Mouse (Mus musculus) T-helper 2 cell (primary cell): ENCODE measurements around the gene Cyp2d10.
"Not testable (repeated sequence)": the region's sequence is repeated elsewhere in the genome, so short reads cannot be mapped to it uniquely, and the experiment has no call there.

Experiments
- in situ Hi-C: fragments of 300-600 bp; cut with MboI, MseI; formaldehyde crosslinking; loops from one replicate; pipeline ENCODE4 v1.15.1; 2025; ENCODE audit warnings: high pct_unique_total_duplicates

Cyp2d10 gene

GRCm38 (mm10) chr15:82402106-82402505 lies 4.9 kb downstream of the Cyp2d10 start:
- in situ Hi-C loops, result loop anchor here (10.0 kb wide), 1 partner anchor 933 kb away; no protein-coding TSS in a partner anchor

- in situ Hi-C loops, result loop anchor here (10.0 kb wide), 1 partner anchor 933 kb away; no protein-coding TSS in a partner anchor
Observed at GRCm38 (mm10) chr15:82401516-82401915, 5.5 kb downstream of the Cyp2d10 start.

GRCm38 (mm10) chr15:82395955-82396354 lies 11.0 kb downstream of the Cyp2d10 start:
- in situ Hi-C loops, result not testable (repeated sequence)

- in situ Hi-C loops, result loop anchor here (5.0 kb wide), 2 partner anchors 58 to 127 kb away; no protein-coding TSS in a partner anchor
Observed at GRCm38 (mm10) chr15:82393922-82394321, 13.1 kb downstream of the Cyp2d10 start, which contains the start of gene Cyp2d11. Gene Cyp2d11, minus strand, starts transcription at chr15:82394022.

GRCm38 (mm10) chr15:82389916-82390315 lies 17.1 kb downstream of the Cyp2d10 start:
- in situ Hi-C loops, result loop anchor here (5.0 kb wide), 2 partner anchors 62 to 123 kb away; no protein-coding TSS in a partner anchor

GRCm38 (mm10) chr15:82385729-82386128 lies 21.3 kb downstream of the Cyp2d10 start:
- in situ Hi-C loops, result no loop called here

- in situ Hi-C loops, result no loop called here
Observed at GRCm38 (mm10) chr15:82382441-82382840, 24.6 kb downstream of the Cyp2d10 start.

GRCm38 (mm10) chr15:82380714-82381062 lies 26.3 kb downstream of the Cyp2d10 start:
- in situ Hi-C loops, result no loop called here

GRCm38 (mm10) chr15:82379871-82380713 lies 26.9 kb downstream of the Cyp2d10 start, which contains the start of gene Cyp2d22:
Gene Cyp2d22, minus strand, starts transcription at chr15:82380260.
- in situ Hi-C loops, result no loop called here

- in situ Hi-C loops, result no loop called here
Observed at GRCm38 (mm10) chr15:82379511-82379870, 27.5 kb downstream of the Cyp2d10 start.

- in situ Hi-C loops, result no loop called here
Observed at GRCm38 (mm10) chr15:82378261-82379180, 28.5 kb downstream of the Cyp2d10 start.

GRCm38 (mm10) chr15:82377701-82378100 lies 29.3 kb downstream of the Cyp2d10 start:
- in situ Hi-C loops, result no loop called here

GRCm38 (mm10) chr15:82376393-82377138 lies 30.4 kb downstream of the Cyp2d10 start:
- in situ Hi-C loops, result no loop called here

- in situ Hi-C loops, result no loop called here
Observed at GRCm38 (mm10) chr15:82375855-82376254, 31.1 kb downstream of the Cyp2d10 start.

GRCm38 (mm10) chr15:82374437-82374836 lies 32.6 kb downstream of the Cyp2d10 start:
- in situ Hi-C loops, result no loop called here

- in situ Hi-C loops, result no loop called here
Observed at GRCm38 (mm10) chr15:82372991-82373390, 34.0 kb downstream of the Cyp2d10 start.

GRCm38 (mm10) chr15:82372446-82372845 lies 34.5 kb downstream of the Cyp2d10 start:
- in situ Hi-C loops, result no loop called here

GRCm38 (mm10) chr15:82368851-82369250 lies 38.1 kb downstream of the Cyp2d10 start:
- in situ Hi-C loops, result no loop called here

- in situ Hi-C loops, result no loop called here
Observed at GRCm38 (mm10) chr15:82368146-82368545, 38.8 kb downstream of the Cyp2d10 start.

- in situ Hi-C loops, result not testable (repeated sequence)
Observed at GRCm38 (mm10) chr15:82364561-82364960, 42.4 kb downstream of the Cyp2d10 start.

GRCm38 (mm10) chr15:82363801-82364200 lies 43.2 kb downstream of the Cyp2d10 start:
- in situ Hi-C loops, result not testable (repeated sequence)
